Mouse (Mus musculus): ENCODE measurements around the gene Trpm3. TPM values are rescaled to one million over a fixed set of nuclear protein-coding genes. Genes with fewer than 3 reads are reported as not detected.
A peak's percentile ranks its signal among the peaks of the same experiment; 100 is the strongest.

Gene Trpm3
- polyA plus RNA-seq, 1 experiment from 2014 or later = 0.51 TPM

DNA sequence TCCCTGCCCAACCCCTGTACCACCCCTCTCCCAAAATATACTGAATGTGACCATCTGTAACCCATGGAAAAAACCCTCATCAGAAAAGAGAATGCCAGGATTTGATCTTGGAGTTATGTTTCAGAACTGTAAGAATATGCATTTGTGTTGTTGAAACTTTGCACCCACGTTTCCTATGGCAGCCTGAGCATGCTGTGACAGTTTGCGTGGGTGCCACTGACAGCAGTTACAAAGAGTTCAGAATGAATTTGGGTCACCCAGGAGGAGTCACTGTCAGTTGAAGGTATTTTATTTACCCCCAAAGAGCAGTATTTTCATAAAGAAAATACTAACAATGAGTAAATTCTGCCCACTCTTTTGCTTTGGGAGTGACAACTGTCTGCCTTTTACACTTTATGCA, 434.0 kb downstream of the Trpm3 start:
- WGBS = 74% methylated on average over 2 of the region's 2 CpGs
- DNase-seq (ENCODE audit: low spot score) (no peak), ATAC-seq (no peak)
- Histone ChIP-seq H3K4me1 (ENCODE audit: insufficient read depth, low read depth, low read length) (no peaks in the 10 kb centered on the region), H3K4me3 (ENCODE audit: low read depth, low read length) (no peak overlapping the region), H3K9ac (replicated peaks; ENCODE audit: low read depth) (no peak overlapping the region), H3K9me3 (ENCODE audit: low read length) (no peaks in the 10 kb centered on the region), H3K27me3 (replicated peaks; ENCODE audit: insufficient read depth, low read length) (no peaks in the 10 kb centered on the region), H3K4me2 (replicated peaks; ENCODE audit: low read depth, low read length) (no peak overlapping the region), H3K36me3 (ENCODE audit: insufficient read depth, low read length) (no peaks in the 10 kb centered on the region), H3K27ac (ENCODE audit: low read length) (no peak overlapping the region)
- TF ChIP-seq CTCF (IDR thresholded peaks at IDR 0.05) = no peak
- no peak for TF ChIP-seq EP300 (IDR thresholded peaks at IDR 0.05)

DNA sequence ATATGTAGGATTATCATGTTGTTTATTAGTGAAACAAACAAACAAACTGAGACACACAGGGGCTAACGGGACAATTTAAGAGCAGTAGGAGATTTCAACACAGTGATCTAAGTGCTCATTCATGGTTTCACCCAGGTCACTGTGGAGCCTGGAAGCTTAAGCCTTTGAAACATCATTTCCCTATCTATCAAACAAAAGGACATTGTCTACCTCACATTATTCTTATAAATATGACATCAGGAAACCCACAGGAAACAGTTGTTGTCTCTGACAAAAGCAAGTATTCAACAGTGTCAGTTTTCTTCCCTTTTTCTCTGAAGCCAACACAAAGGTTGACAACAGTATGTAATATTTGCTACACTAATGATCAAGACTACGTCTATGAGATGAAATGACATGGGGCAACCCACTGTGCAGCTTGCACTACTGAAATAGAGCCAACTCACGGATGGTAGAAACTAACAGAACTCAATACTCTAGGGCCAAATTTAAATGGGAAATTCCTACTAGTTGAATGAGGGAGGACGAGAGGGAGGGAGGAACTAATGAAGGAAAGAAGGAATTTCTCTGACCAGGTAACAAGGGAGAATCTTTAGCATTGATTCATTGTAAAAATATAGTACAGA, 443.4 kb downstream of the Trpm3 start:
- Histone ChIP-seq H3K4me2 (replicated peaks; ENCODE audit: low read depth, low read length) (no peak overlapping the region), H3K27me3 (replicated peaks; ENCODE audit: insufficient read depth, low read length) (no peaks in the 10 kb centered on the region), H3K4me1 (ENCODE audit: insufficient read depth, low read depth, low read length) (no peaks in the 10 kb centered on the region), H3K4me3 (ENCODE audit: low read depth, low read length) (no peak overlapping the region), H3K9ac (replicated peaks; ENCODE audit: low read depth) (no peak overlapping the region), H3K36me3 (ENCODE audit: insufficient read depth, low read length) (no peaks in the 10 kb centered on the region), H3K27ac (ENCODE audit: low read length) (no peak overlapping the region), H3K9me3 (ENCODE audit: low read length) (no peaks in the 10 kb centered on the region)
- 73% methylated on average over 4 of the region's 4 CpGs for WGBS
- TF ChIP-seq EP300 (IDR thresholded peaks at IDR 0.05) = no peak
- no peak for TF ChIP-seq CTCF (IDR thresholded peaks at IDR 0.05)
- DNase-seq (ENCODE audit: low spot score) = no peak
- ATAC-seq = no peak

DNA sequence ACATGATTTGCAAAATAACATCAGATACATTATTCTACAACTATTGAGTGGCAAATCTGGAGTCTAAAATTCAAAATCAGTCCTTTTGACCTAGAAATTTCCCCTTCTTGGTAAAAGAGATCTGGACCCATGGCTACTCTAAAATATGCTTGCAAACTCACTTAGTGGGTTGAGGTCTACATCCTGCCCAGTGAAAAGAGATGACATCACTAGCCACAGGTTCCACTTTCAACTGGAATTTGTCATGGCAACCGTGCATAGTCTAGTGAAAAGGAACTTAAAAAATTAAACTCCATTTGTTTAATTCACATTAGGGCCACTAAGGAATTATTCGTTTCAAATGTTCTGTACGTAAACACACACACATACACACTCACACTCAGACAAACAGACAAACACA, 455.6 kb downstream of the Trpm3 start:
- Histone ChIP-seq H3K9me3 (ENCODE audit: low read length) (no peaks in the 10 kb centered on the region), H3K36me3 (ENCODE audit: insufficient read depth, low read length) (no peaks in the 10 kb centered on the region), H3K27me3 (replicated peaks; ENCODE audit: insufficient read depth, low read length) (no peaks in the 10 kb centered on the region), H3K9ac (replicated peaks; ENCODE audit: low read depth) (no peak overlapping the region), H3K27ac (ENCODE audit: low read length) (no peak overlapping the region), H3K4me1 (ENCODE audit: insufficient read depth, low read depth, low read length) (no peaks in the 10 kb centered on the region), H3K4me3 (ENCODE audit: low read depth, low read length) (no peak overlapping the region), H3K4me2 (replicated peaks; ENCODE audit: low read depth, low read length) (no peak overlapping the region)
- WGBS = 76% methylated on average over 3 of the region's 3 CpGs
- no peak for TF ChIP-seq CTCF (IDR thresholded peaks at IDR 0.05)
- no peak for DNase-seq (ENCODE audit: low spot score)
- no peak for ATAC-seq

DNA sequence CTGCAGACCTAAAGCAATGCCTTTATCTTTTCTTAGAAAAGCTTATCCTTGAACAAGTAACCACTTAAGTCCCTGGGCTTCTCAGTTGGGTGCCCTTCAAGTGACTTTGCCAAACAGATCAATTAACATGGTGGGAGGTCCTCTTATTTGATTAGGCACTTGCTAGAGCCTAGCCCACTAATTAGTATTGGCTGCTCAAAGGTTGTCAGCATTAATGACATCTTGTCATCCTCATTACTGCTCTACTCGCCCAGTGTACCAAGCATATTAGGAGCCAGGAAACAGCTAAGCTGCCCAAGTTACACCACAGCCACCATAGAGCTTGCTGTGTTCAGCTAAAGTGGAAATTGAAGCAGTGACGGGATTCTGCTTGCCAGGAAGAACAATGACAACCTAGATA, 456.4 kb downstream of the Trpm3 start:
- TF ChIP-seq EP300 (IDR thresholded peaks at IDR 0.05) (no peak), CTCF (IDR thresholded peaks at IDR 0.05) (no peak)
- no peak overlapping the region for H3K4me3 ChIP-seq (ENCODE audit: low read depth, low read length)
- ATAC-seq = no peak
- H3K27ac ChIP-seq (ENCODE audit: low read length) = no peak overlapping the region
- no peak overlapping the region for H3K9ac ChIP-seq (replicated peaks; ENCODE audit: low read depth)
- DNase-seq (ENCODE audit: low spot score) = no peak
- WGBS = 61% methylated on average over 2 of the region's 2 CpGs
- H3K9me3 ChIP-seq (ENCODE audit: low read length) = no peaks in the 10 kb centered on the region
- H3K36me3 ChIP-seq (ENCODE audit: insufficient read depth, low read length) = no peaks in the 10 kb centered on the region
- no peaks in the 10 kb centered on the region for H3K27me3 ChIP-seq (replicated peaks; ENCODE audit: insufficient read depth, low read length)
- H3K4me2 ChIP-seq (replicated peaks; ENCODE audit: low read depth, low read length) = no peak overlapping the region
- no peaks in the 10 kb centered on the region for H3K4me1 ChIP-seq (ENCODE audit: insufficient read depth, low read depth, low read length)

DNA sequence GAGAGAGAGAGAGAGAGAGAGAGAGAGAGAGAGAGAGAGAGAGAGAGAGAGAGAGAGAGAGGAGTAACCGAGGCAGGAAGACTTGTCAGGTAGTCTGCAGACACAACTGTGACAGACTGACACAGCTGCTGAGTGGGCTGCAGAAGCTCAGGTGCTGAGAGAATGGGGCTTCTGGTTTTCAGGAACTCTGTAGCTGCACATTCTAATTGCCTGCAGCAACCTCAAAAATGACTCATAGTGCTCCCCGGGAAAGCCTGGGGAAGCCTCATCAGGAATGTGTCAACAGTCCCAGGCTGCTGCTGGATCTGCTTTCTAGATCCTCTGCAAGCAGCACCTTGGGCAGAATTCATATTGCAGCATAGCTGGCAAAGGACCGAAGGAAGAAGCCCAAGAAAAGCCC, 457.9 kb downstream of the Trpm3 start:
- Histone ChIP-seq H3K4me3 (ENCODE audit: low read depth, low read length) (no peak overlapping the region), H3K9me3 (ENCODE audit: low read length) (no peaks in the 10 kb centered on the region), H3K27ac (ENCODE audit: low read length) (no peak overlapping the region), H3K9ac (replicated peaks; ENCODE audit: low read depth) (no peak overlapping the region), H3K27me3 (replicated peaks; ENCODE audit: insufficient read depth, low read length) (no peaks in the 10 kb centered on the region), H3K4me2 (replicated peaks; ENCODE audit: low read depth, low read length) (no peak overlapping the region), H3K4me1 (ENCODE audit: insufficient read depth, low read depth, low read length) (no peaks in the 10 kb centered on the region), H3K36me3 (ENCODE audit: insufficient read depth, low read length) (no peaks in the 10 kb centered on the region)
- TF ChIP-seq CTCF (IDR thresholded peaks at IDR 0.05) = no peak
- peak; percentile 19; the same call in 1 of the 2 replicates for TF ChIP-seq EP300 (IDR thresholded peaks at IDR 0.05)
- ATAC-seq (peak; percentile 72), DNase-seq (ENCODE audit: low spot score) (peak; percentile 5)
- WGBS = 30% methylated on average over 3 of the region's 3 CpGs

DNA sequence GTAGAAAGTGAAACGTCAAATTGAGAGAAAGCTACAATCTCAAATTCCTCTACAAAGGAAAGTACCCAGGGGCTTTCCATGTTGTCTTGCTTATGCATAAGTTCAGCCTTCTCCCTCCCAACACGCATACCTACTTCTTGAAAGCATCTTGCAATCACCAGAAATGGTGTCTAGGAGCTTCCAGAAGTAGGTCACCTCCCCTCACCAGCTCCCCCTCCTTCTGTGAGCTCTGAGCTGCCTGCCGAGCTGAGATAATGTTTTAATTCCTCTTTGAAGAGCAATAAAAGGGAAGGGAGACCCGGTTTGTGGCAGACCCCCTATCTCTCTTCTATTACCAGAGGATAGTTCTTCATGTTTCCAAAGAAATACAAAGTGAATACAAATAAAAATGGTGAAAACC, 465.5 kb downstream of the Trpm3 start:
- WGBS = 25% methylated on average over 4 of the region's 4 CpGs
- no peak for ATAC-seq

More for the DNA sequence above, 465.5 kb downstream of the Trpm3 start:
- no peaks in the 10 kb centered on the region for H3K36me3 ChIP-seq (ENCODE audit: insufficient read depth, low read length)
- no peak overlapping the region for H3K9ac ChIP-seq (replicated peaks; ENCODE audit: low read depth)
- no peak overlapping the region for H3K27ac ChIP-seq (ENCODE audit: low read length)
- no peak for DNase-seq (ENCODE audit: low spot score)
- no peaks in the 10 kb centered on the region for H3K27me3 ChIP-seq (replicated peaks; ENCODE audit: insufficient read depth, low read length)
- no peak overlapping the region for H3K4me2 ChIP-seq (replicated peaks; ENCODE audit: low read depth, low read length)
- no peak for TF ChIP-seq CTCF (IDR thresholded peaks at IDR 0.05)
- TF ChIP-seq EP300 (IDR thresholded peaks at IDR 0.05) = no peak
- no peaks in the 10 kb centered on the region for H3K4me1 ChIP-seq (ENCODE audit: insufficient read depth, low read depth, low read length)
- no peak overlapping the region for H3K4me3 ChIP-seq (ENCODE audit: low read depth, low read length)
- no peaks in the 10 kb centered on the region for H3K9me3 ChIP-seq (ENCODE audit: low read length)

All from lung, postnatal 0 days (tissue).